Mouse (Mus musculus) liver, embryonic 12.5 days (tissue): ENCODE measurements around the gene Olfr187. TPM values are rescaled to one million over a fixed set of nuclear protein-coding genes. Genes with fewer than 3 reads are reported as not detected.
"Not testable (repeated sequence)": the region's sequence is repeated elsewhere in the genome, so short reads cannot be mapped to it uniquely, and the experiment has no call there.

Experiments
- ATAC-seq: fragments of 200-750 bp; cut with Nextera tagmentation; 2 replicates; pipeline ENCODE4 v1.8.0; 2017; ENCODE audit warnings: moderate number of reproducible peaks, mild to moderate bottlenecking, moderate library complexity
- H3K27ac ChIP-seq: fragments of 300-500 bp; sonication (generic); 2 replicates; pipeline ENCODE4 v1.5.1; 2016; ENCODE audit warnings: mild to moderate bottlenecking
- H3K27me3 ChIP-seq: fragments of 300-500 bp; sonication (generic); replicated peaks from 2 replicates; pipeline ENCODE4 v1.6.1; 2016; ENCODE audit warnings: mild to moderate bottlenecking, moderate library complexity
- H3K36me3 ChIP-seq: fragments of 300-500 bp; sonication (generic); 2 replicates; pipeline ENCODE4 v1.6.1; 2016; ENCODE audit warnings: mild to moderate bottlenecking, moderate library complexity
- H3K4me1 ChIP-seq: fragments of 300-500 bp; sonication (generic); 2 replicates; pipeline ENCODE4 v1.6.1; 2016
- H3K4me2 ChIP-seq: fragments of 300-500 bp; sonication (generic); 2 replicates; pipeline ENCODE4 v1.6.1; 2016; ENCODE audit warnings: mild to moderate bottlenecking, moderate library complexity
- H3K4me3 ChIP-seq: fragments of 300-500 bp; sonication (generic); 2 replicates; pipeline ENCODE4 v1.5.1; 2016; ENCODE audit warnings: mild to moderate bottlenecking, moderate library complexity
- H3K9ac ChIP-seq: fragments of 300-500 bp; sonication (generic); 2 replicates; pipeline ENCODE4 v1.6.1; 2016; ENCODE audit warnings: mild to moderate bottlenecking, moderate library complexity
- H3K9me3 ChIP-seq: fragments of 300-500 bp; sonication (generic); replicated peaks from 2 replicates; pipeline ENCODE4 v1.6.1; 2016; ENCODE audit warnings: mild to moderate bottlenecking, moderate library complexity
- WGBS: fragments of 180-500 bp; shearing (Covaris S2); methylation state at CpG from one replicate; pipeline ENCODE4 v1.1.7; 2016; ENCODE audit not compliant: insufficient replicate concordance; 5-methylcytosine and 5-hydroxymethylcytosine counted together
- polyA plus RNA-seq: library from polyadenylated mRNA; unstranded; fragments of >200 nt; fragmentation: Nextera tagmentation; extraction: Ambion mirVana; gene quantifications from 2 replicates; pipeline ENCODE4 v1.2.1, GENCODE M21; 2016

Gene Olfr187
- not detected in 2 replicates for polyA plus RNA-seq

DNA sequence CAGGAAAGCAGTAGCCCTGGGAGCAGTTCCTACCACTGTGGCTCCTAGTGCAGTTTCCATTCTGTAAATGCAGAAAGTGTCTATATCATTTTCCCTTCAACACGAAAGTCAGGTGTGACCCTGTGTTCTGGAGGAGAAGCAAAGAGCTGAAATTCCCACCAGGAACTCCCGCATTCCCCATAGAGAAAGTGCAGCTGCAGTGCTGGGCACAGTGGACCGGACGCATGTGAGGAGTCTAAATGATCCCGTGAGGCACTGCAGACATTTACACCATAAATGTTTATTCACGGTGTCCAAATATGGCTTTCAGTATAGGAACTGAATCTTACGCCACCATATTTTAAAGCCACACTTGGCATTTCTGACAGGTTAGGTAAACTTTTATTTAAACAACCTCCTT, at the start of gene Olfr187:
Olfr187 (minus strand) TSS at position 58 of the 400 bp plus-strand sequence.
- Histone ChIP-seq H3K27me3 (no peaks in the 10 kb centered on the region), H3K27ac (no peak within 1 kb of the TSS), H3K9me3 (0 out of 2 replicates have a peak, but pooled peaks cover 4% of the 10 kb centered on the region), H3K4me1 (no peaks in the 10 kb centered on the region), H3K4me2 (no peak within 1 kb of the TSS), H3K9ac (no peak within 1 kb of the TSS), H3K36me3 (no peaks in the 10 kb centered on the region), H3K4me3 (no peak within 1 kb of the TSS)
- 77% methylated on average over 7 of the region's 7 CpGs for WGBS
- no peak for ATAC-seq

- WGBS, result 64% methylated on average over 2 of the region's 2 CpGs
- not testable (repeated sequence) for ATAC-seq, H3K36me3 ChIP-seq
Observed at GRCm38 (mm10) chr16:59081113-59081512, 41.5 kb upstream of the Olfr187 start.

DNA sequence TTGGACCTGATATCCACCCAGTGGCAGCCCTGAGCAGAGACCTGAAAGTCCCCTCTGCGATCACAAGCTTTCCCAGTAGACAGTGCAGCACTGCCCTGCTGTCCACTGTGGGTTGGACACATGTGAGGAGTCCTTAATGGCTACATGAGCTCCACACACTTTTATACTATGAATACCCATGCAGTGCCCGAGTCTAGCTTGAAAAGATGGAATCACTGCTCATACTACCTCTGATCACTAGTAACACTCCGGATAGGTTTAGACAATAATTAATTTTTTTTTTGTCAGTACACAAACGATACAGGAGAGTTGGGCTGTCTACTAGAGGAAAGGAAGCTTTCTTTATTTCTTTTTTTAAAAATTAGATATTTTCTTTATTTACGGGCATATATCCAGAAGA, 38.3 kb upstream of the Olfr187 start, which contains the start of gene Olfr190:
Olfr190 (minus strand) TSS at position 101 of the 400 bp plus-strand sequence.
- no peaks in the 10 kb centered on the region for H3K4me1 ChIP-seq
- no peaks in the 10 kb centered on the region for H3K9me3 ChIP-seq
- WGBS, result 71% methylated on average over 5 of the region's 5 CpGs
- H3K27ac ChIP-seq, result no peak within 1 kb of the TSS
- ATAC-seq, result no peak
- H3K36me3 ChIP-seq, result no peaks in the 10 kb centered on the region
- H3K4me3 ChIP-seq, result no peak within 1 kb of the TSS
- no peak within 1 kb of the TSS for H3K9ac ChIP-seq
- no peaks in the 10 kb centered on the region for H3K27me3 ChIP-seq
- no peak within 1 kb of the TSS for H3K4me2 ChIP-seq

More at GRCm38 (mm10) chr16:59081113-59081512, 41.5 kb upstream of the Olfr187 start:
- H3K4me1 ChIP-seq, H3K9me3 ChIP-seq, H3K9ac ChIP-seq, H3K27me3 ChIP-seq, H3K4me2 ChIP-seq, H3K27ac ChIP-seq, H3K4me3 ChIP-seq: not testable (repeated sequence)

GRCm38 (mm10) chr16:59073520-59073919, 34.0 kb upstream of the Olfr187 start:
- ATAC-seq, result no peak
- no peaks in the 10 kb centered on the region for H3K27me3 ChIP-seq
- WGBS, result 59% methylated on average over 1 of the region's 1 CpGs
- no peak overlapping the region for H3K27ac ChIP-seq
- H3K4me3 ChIP-seq, result no peak overlapping the region
- H3K4me1 ChIP-seq, result no peaks in the 10 kb centered on the region
- no peak overlapping the region for H3K4me2 ChIP-seq
- no peaks in the 10 kb centered on the region for H3K9me3 ChIP-seq
- no peak overlapping the region for H3K9ac ChIP-seq
- no peaks in the 10 kb centered on the region for H3K36me3 ChIP-seq

- Histone ChIP-seq H3K36me3 (no peaks in the 10 kb centered on the region), H3K4me2 (no peak overlapping the region), H3K4me1 (no peaks in the 10 kb centered on the region), H3K27ac (no peak overlapping the region), H3K9me3 (no peaks in the 10 kb centered on the region), H3K4me3 (no peak overlapping the region), H3K9ac (no peak overlapping the region), H3K27me3 (no peaks in the 10 kb centered on the region)
- no peak for ATAC-seq
Observed at GRCm38 (mm10) chr16:59071755-59072154, 32.2 kb upstream of the Olfr187 start.

GRCm38 (mm10) chr16:59062411-59062810, 22.8 kb upstream of the Olfr187 start:
- H3K9ac ChIP-seq, result not testable (repeated sequence)
- 53% methylated on average over 3 of the region's 3 CpGs for WGBS

DNA sequence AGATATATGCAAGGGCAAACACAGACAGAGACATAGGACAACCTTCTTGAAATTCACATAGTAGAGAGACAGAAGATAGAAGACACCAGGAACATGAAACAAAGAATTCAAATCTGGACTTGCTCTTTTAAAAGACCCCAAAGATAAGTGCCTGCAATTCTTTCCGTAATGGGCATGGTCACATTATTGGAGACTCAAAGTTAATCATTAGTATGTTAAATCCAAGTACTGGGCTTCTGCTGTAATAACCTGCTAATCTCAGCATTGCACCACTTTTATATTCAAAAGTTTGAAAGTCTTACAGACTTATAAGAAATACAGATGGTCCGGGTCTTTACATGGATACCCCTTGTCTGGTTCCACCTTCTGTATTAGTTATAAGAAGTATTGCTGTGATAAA, 9.7 kb upstream of the Olfr187 start:
- not testable (repeated sequence) for ATAC-seq, H3K36me3 ChIP-seq, H3K27me3 ChIP-seq, H3K9ac ChIP-seq, H3K27ac ChIP-seq, H3K4me3 ChIP-seq, H3K9me3 ChIP-seq, H3K4me2 ChIP-seq, H3K4me1 ChIP-seq
- WGBS, result 74% methylated on average over 2 of the region's 2 CpGs

More at GRCm38 (mm10) chr16:59062411-59062810, 22.8 kb upstream of the Olfr187 start:
- not testable (repeated sequence) for H3K4me2 ChIP-seq, H3K27me3 ChIP-seq, H3K4me3 ChIP-seq, H3K4me1 ChIP-seq, H3K9me3 ChIP-seq, ATAC-seq, H3K27ac ChIP-seq, H3K36me3 ChIP-seq

DNA sequence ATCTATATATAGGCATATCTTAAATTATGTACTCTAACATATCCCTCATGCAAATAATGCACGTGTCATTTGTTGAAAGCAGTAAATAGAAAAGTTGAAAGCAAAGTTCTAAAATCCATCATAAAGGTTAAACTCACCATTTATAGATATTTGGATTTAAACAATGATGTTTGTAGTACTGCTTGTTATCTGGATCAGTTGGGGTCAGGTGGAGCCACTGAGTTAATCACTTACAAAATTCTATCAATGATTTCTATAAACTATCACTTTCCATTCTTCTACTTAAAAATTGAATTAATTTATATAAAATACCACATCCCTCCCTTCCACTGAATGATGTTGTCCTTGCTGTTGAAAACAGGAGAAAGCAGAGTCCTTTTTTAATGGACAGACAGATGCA, 9.3 kb upstream of the Olfr187 start:
- no peak overlapping the region for H3K27ac ChIP-seq
- 0 out of 2 replicates have a peak, but pooled peaks cover 9% of the 10 kb centered on the region for H3K9me3 ChIP-seq
- H3K4me2 ChIP-seq, result no peak overlapping the region
- H3K4me3 ChIP-seq, result no peak overlapping the region
- WGBS, result 67% methylated on average over 1 of the region's 1 CpGs
- no peak overlapping the region for H3K9ac ChIP-seq
- no peaks in the 10 kb centered on the region for H3K36me3 ChIP-seq
- H3K4me1 ChIP-seq, result no peaks in the 10 kb centered on the region
- no peak for ATAC-seq
- no peaks in the 10 kb centered on the region for H3K27me3 ChIP-seq

DNA sequence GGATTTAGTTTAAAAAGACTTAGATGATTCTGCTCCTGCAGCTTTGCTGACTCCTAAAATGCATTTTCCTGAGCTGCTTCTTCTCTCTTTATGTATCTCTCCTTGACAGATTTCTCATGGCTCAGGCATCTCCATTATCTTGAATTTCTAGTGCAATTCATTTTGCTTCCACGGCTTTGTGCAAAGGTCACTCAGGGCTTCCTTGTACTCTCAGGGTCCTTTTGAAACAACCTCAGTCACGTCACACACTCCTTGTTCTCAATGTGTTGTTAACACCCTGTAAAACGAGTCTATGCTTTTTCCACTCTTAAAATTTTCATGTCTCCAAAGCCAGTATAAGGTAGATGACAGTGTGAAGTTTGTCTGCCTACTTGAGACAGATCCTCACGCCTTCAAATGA, 8.0 kb upstream of the Olfr187 start:
- Histone ChIP-seq H3K27me3 (no peaks in the 10 kb centered on the region), H3K36me3 (no peaks in the 10 kb centered on the region), H3K27ac (no peak overlapping the region), H3K4me3 (no peak overlapping the region), H3K9me3 (0 out of 2 replicates have a peak, but pooled peaks cover 9% of the 10 kb centered on the region), H3K4me2 (no peak overlapping the region), H3K4me1 (no peaks in the 10 kb centered on the region), H3K9ac (no peak overlapping the region)
- no peak for ATAC-seq
- 52% methylated on average over 4 of the region's 4 CpGs for WGBS

DNA sequence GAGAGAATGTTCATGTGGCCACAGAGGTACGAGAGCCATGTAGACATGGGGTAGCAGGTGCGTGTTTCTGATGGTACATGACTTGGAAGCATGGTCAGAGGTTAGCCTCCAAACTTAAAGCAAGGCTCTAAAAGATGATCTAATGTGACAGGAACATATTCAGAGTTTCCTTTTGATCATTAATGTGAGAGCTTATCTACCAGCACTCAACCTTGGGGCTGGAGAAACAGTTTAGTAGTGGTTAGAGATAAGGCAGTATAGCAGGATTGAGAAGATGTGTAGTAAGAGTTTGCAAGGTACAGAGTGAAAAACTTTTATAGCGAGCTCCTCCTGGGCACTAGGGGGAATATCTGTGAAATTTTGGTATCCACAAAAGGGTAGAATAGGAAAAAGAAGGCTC, 6.3 kb upstream of the Olfr187 start:
- Histone ChIP-seq H3K9me3 (0 out of 2 replicates have a peak, but pooled peaks cover 9% of the 10 kb centered on the region), H3K27ac (no peak overlapping the region), H3K9ac (no peak overlapping the region), H3K27me3 (no peaks in the 10 kb centered on the region), H3K4me3 (no peak overlapping the region), H3K4me2 (no peak overlapping the region), H3K36me3 (no peaks in the 10 kb centered on the region), H3K4me1 (no peaks in the 10 kb centered on the region)
- ATAC-seq, result no peak
- 59% methylated on average over 3 of the region's 3 CpGs for WGBS

GRCm38 (mm10) chr16:59030191-59030590, 9.4 kb downstream of the Olfr187 start, which contains the start of gene Olfr186:
Gene Olfr186, minus strand, starts transcription at chr16:59030291.
- H3K4me2 ChIP-seq, result no peak within 1 kb of the TSS
- no peak for ATAC-seq
- 70% methylated on average over 4 of the region's 4 CpGs for WGBS
- H3K27me3 ChIP-seq, result no peaks in the 10 kb centered on the region
- no peak within 1 kb of the TSS for H3K9ac ChIP-seq
- no peaks in the 10 kb centered on the region for H3K36me3 ChIP-seq
- H3K9me3 ChIP-seq, result no peaks in the 10 kb centered on the region
- H3K4me3 ChIP-seq, result no peak within 1 kb of the TSS
- H3K4me1 ChIP-seq, result no peaks in the 10 kb centered on the region
- H3K27ac ChIP-seq, result no peak within 1 kb of the TSS

DNA sequence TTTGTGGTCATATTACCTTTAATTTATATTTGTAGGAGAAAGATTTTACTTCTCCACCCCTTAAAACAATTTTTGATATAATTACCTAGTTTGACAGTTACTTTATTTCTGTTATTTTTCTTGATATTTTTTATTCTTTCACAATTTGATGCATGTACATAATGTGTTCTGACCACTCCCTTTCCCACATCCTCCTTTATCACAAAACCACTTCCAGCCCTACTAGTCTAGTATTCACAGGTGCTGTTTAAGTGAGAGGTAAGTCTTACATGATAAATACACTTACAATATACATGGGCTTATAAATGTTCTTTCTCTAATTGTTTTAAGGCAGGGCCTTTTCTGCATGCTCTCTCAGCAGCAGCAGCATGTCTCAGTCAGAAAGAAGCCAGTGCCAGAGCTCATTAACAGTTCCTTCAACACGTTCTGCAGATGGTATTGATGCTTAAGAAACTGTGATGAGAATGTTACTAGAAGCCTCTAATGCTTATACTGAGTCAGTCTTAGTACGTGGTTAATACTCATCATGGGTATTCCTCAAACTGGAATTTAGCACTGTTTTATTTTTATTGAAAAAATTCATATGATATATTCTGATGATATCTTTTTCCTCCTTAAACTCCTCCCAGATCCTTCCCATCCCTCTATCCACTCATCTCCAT, 26.1 kb downstream of the Olfr187 start:
- no peak overlapping the region for H3K9ac ChIP-seq
- no peaks in the 10 kb centered on the region for H3K36me3 ChIP-seq
- ATAC-seq, result no peak
- no peaks in the 10 kb centered on the region for H3K4me1 ChIP-seq
- WGBS, result 36% methylated on average over 2 of the region's 2 CpGs
- no peaks in the 10 kb centered on the region for H3K9me3 ChIP-seq
- H3K27ac ChIP-seq, result no peak overlapping the region
- H3K4me2 ChIP-seq, result no peak overlapping the region
- no peak overlapping the region for H3K4me3 ChIP-seq
- no peaks in the 10 kb centered on the region for H3K27me3 ChIP-seq

GRCm38 (mm10) chr16:59007146-59007545, 32.4 kb downstream of the Olfr187 start:
- no peak for ATAC-seq
- Histone ChIP-seq H3K27me3 (no peaks in the 10 kb centered on the region), H3K9ac (no peak overlapping the region), H3K4me3 (no peak overlapping the region), H3K36me3 (no peaks in the 10 kb centered on the region), H3K9me3 (no peaks in the 10 kb centered on the region), H3K27ac (no peak overlapping the region), H3K4me2 (no peak overlapping the region), H3K4me1 (no peaks in the 10 kb centered on the region)
